Mouse (Mus musculus) lung, postnatal 14 days (tissue): ENCODE measurements around the gene Mctp2.

Source experiments
- DNase-seq: peaks from one replicate; pipeline ENCODE4 v3.0.0; 2021

Gene Mctp2

GRCm38 (mm10) chr7:72165726-72166701, 140.4 kb downstream of the Mctp2 start:
- DNase-seq, result peak; percentile 67

- no peak for DNase-seq
Observed at GRCm38 (mm10) chr7:72162256-72162655, 144.2 kb downstream of the Mctp2 start.

GRCm38 (mm10) chr7:72159513-72160063, 146.8 kb downstream of the Mctp2 start:
- no peak for DNase-seq

GRCm38 (mm10) chr7:72150799-72151708, 155.4 kb downstream of the Mctp2 start:
- DNase-seq, result no peak

GRCm38 (mm10) chr7:72149073-72149472, 157.3 kb downstream of the Mctp2 start:
- peak; percentile 58 for DNase-seq

GRCm38 (mm10) chr7:72146849-72147248, 159.6 kb downstream of the Mctp2 start:
- no peak for DNase-seq

GRCm38 (mm10) chr7:72145726-72146520, 160.5 kb downstream of the Mctp2 start:
- DNase-seq, result no peak

GRCm38 (mm10) chr7:72138701-72139100, 167.7 kb downstream of the Mctp2 start:
- no peak for DNase-seq

GRCm38 (mm10) chr7:72120986-72121385, 185.4 kb downstream of the Mctp2 start:
- no peak for DNase-seq

GRCm38 (mm10) chr7:72119713-72120112, 186.7 kb downstream of the Mctp2 start:
- DNase-seq, result no peak

GRCm38 (mm10) chr7:72117376-72118077, 188.9 kb downstream of the Mctp2 start:
- DNase-seq, result no peak

- DNase-seq, result no peak
Observed at GRCm38 (mm10) chr7:72115073-72115472, 191.3 kb downstream of the Mctp2 start.

- no peak for DNase-seq
Observed at GRCm38 (mm10) chr7:72110578-72110977, 195.8 kb downstream of the Mctp2 start.

GRCm38 (mm10) chr7:72108639-72109399, 197.6 kb downstream of the Mctp2 start:
- DNase-seq, result no peak

GRCm38 (mm10) chr7:72104170-72104569, 202.2 kb downstream of the Mctp2 start:
- DNase-seq, result no peak

GRCm38 (mm10) chr7:72103654-72104053, 202.8 kb downstream of the Mctp2 start:
- DNase-seq, result no peak

GRCm38 (mm10) chr7:72100683-72101082, 205.7 kb downstream of the Mctp2 start:
- DNase-seq, result no peak

GRCm38 (mm10) chr7:72098603-72099002, 207.8 kb downstream of the Mctp2 start:
- DNase-seq, result no peak

GRCm38 (mm10) chr7:72096973-72097372, 209.4 kb downstream of the Mctp2 start:
- DNase-seq, result no peak

GRCm38 (mm10) chr7:72096433-72096832, 210.0 kb downstream of the Mctp2 start:
- DNase-seq, result no peak
